Mouse (Mus musculus): Measurements from ENCODE around the gene Zfp202. TPM values are rescaled to one million over a fixed set of nuclear protein-coding genes. Genes with fewer than 3 reads are reported as not detected.

The Zfp202 gene
- polyA plus RNA-seq, 1 experiment from 2014 or later, result 11.2 TPM

DNA sequence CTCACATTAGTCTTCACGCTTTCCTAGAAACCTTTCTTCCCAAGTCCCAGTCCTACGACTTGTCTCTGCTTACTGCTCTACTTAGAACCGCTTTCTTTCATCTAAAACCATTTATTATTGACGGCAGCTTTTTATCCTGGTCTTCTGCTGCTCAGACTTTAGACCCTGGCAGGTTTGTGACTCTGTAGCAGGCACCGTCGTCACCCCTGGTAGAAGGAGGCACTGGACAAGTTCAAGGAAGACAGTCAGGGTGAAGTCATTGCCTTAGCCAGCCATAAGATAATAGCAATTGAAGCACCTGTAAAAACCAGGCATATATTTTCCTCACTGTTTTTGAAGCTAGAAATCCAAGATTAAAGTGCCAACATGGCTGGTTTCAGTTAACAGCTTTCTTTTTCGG is 43.1 kb downstream of the Zfp202 start:
- Histone ChIP-seq H3K27ac (ENCODE audit: low read depth, low read length) (no peak overlapping the region), H3K36me3 (ENCODE audit: control insufficient read depth, insufficient read depth, low read length) (no peaks in the 10 kb centered on the region), H3K9ac (ENCODE audit: low read depth, low read length) (no peak overlapping the region), H3K4me2 (ENCODE audit: low read length) (no peak overlapping the region), H3K27me3 (replicated peaks; ENCODE audit: control insufficient read depth, insufficient read depth, low read length) (no peaks in the 10 kb centered on the region), H3K4me1 (ENCODE audit: control insufficient read depth, insufficient read depth, low read depth, low read length) (no peaks in the 10 kb centered on the region), H3K4me3 (ENCODE audit: low read length) (no peak overlapping the region), H3K9me3 (ENCODE audit: control insufficient read depth, low read length) (peaks cover 4% of the 10 kb centered on the region)
- ATAC-seq, result no peak
- 89% methylated on average over 7 of the region's 7 CpGs for WGBS

DNA sequence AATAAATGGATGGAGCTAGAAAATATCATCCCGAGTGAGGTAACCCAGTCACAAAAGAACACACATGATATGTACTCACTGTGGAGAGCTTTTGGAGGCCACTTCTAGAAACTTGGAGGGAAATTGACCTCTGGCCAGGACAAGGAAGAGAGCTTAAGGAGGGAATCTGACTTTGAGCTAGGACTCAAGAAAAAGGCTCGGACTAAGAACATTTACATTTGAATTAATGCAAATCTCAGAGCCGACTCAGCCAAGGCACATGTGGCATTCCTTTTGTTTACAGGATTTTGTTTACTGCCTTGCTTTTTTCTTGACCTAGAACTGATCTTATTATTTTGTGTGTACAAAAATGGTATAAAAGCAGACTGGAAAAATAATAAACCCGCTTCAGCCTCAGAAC is 47.6 kb downstream of the Zfp202 start:
- Histone ChIP-seq H3K27me3 (replicated peaks; ENCODE audit: control insufficient read depth, insufficient read depth, low read length) (no peaks in the 10 kb centered on the region), H3K9me3 (ENCODE audit: control insufficient read depth, low read length) (no peaks in the 10 kb centered on the region), H3K4me1 (ENCODE audit: control insufficient read depth, insufficient read depth, low read depth, low read length) (peaks cover 10% of the 10 kb centered on the region), H3K36me3 (ENCODE audit: control insufficient read depth, insufficient read depth, low read length) (no peaks in the 10 kb centered on the region), H3K9ac (ENCODE audit: low read depth, low read length) (no peak overlapping the region), H3K4me3 (ENCODE audit: low read length) (no peak overlapping the region), H3K27ac (ENCODE audit: low read depth, low read length) (no peak overlapping the region), H3K4me2 (ENCODE audit: low read length) (no peak overlapping the region)
- WGBS, result 26% methylated on average over 4 of the region's 4 CpGs
- no peak for ATAC-seq

DNA sequence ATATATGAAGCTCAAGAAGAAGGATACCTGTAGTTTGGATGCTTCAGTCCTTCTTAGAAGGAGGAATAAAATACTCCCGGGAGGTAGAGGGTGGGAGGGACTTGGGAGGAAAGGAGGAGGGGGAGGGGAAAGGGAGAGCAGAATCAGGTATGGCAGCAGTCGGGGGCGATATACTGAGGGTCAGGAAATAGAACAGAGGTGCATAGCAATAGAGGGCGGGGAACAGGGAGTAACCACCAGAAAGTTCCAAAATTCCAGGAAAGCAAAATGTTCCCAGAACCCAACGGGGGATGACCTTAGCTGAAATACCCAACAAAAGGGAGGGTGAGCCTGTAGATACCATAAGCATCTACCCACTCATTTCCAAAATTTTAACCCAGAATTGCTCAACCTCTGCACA is 48.2 kb downstream of the Zfp202 start:
- Histone ChIP-seq H3K4me2 (ENCODE audit: low read length) (no peak overlapping the region), H3K4me3 (ENCODE audit: low read length) (no peak overlapping the region), H3K9me3 (ENCODE audit: control insufficient read depth, low read length) (no peaks in the 10 kb centered on the region), H3K36me3 (ENCODE audit: control insufficient read depth, insufficient read depth, low read length) (no peaks in the 10 kb centered on the region), H3K4me1 (ENCODE audit: control insufficient read depth, insufficient read depth, low read depth, low read length) (peaks cover 10% of the 10 kb centered on the region), H3K27me3 (replicated peaks; ENCODE audit: control insufficient read depth, insufficient read depth, low read length) (no peaks in the 10 kb centered on the region), H3K27ac (ENCODE audit: low read depth, low read length) (no peak overlapping the region), H3K9ac (ENCODE audit: low read depth, low read length) (no peak overlapping the region)
- 22% methylated on average over 5 of the region's 5 CpGs for WGBS
- ATAC-seq, result no peak

DNA sequence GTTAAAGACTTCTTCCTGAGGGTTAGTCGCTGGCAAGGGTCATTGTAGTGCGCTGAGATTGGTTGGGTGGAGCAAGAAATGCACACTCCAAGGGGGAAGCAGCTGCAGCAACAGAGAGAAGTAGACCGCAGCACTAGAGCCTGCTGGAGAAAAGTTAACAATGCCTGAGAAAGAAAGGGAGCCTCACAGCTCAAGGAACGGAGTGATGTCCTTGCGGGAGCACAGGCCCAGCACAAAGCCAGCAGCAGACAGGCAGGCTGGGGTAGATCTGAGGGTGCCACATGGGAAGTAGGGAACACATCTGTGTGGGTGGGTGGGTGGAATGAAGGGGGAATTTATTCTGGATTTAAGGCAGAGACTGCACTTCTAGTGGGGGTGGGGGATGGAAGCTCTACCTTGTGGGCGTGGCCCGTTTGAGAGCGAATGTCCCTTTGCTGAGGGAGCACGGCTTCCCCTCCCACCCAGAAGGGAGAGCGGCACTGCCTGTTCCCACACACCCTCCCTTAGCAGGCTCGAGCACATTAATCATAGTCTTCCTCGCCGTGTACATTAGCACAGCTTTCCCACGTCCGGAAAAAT is 49.2 kb downstream of the Zfp202 start:
- H3K4me3 ChIP-seq (ENCODE audit: low read length), result peak overlapping the region; percentile 41
- no peaks in the 10 kb centered on the region for H3K36me3 ChIP-seq (ENCODE audit: control insufficient read depth, insufficient read depth, low read length)
- H3K4me1 ChIP-seq (ENCODE audit: control insufficient read depth, insufficient read depth, low read depth, low read length), result peaks cover 15% of the 10 kb centered on the region
- WGBS, result under 1% methylated on average over 15 of the region's 15 CpGs
- H3K27me3 ChIP-seq (replicated peaks; ENCODE audit: control insufficient read depth, insufficient read depth, low read length), result no peaks in the 10 kb centered on the region
- no peaks in the 10 kb centered on the region for H3K9me3 ChIP-seq (ENCODE audit: control insufficient read depth, low read length)
- H3K27ac ChIP-seq (ENCODE audit: low read depth, low read length), result peak overlapping the region; percentile 94
- H3K4me2 ChIP-seq (ENCODE audit: low read length), result peak overlapping the region; percentile 71
- H3K9ac ChIP-seq (ENCODE audit: low read depth, low read length), result peak overlapping the region; percentile 29
- ATAC-seq, result peak; percentile 87

DNA sequence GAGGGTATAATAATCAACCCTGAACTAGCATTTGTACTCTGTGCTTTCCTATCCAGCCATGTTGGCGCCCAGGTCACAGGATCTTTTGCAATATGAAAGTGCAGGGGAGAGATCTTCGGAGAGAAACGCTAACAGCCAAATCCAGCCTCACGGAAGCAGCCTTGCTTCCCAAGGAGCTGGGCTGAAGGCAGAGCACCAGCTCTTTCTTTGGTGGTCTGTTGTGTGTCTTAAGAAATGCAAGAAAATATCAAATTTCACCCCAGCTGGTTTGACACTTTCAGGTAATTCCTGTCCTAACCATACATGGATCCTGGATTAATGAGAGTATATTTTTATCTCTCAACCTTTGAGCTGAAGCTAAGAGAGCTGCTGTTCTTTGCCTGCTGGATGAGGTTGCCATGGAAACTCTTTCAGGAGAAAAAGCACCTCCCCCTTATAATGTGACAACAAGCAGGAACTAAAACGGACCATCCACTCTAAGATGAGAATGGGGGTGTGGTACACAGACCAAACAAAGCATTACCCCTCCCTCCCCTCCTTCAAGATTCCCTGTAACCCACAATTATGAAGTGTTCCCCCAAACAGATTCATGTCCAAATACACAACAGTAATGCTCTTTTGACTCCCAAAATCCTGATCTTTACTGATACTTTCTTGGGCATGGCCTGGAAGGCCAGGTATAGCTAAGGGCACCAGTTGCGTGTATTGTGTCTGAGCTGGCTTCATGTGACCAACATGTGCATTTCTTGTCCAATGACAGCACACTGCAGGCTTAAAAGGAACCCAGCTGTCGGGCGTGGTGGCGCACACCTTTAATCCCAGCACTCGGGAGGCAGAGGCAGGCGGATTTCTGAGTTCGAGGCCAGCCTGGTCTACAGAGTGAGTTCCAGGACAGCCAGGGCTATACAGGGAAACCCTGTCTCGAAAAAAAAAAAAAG is 50.1 kb downstream of the Zfp202 start:
- Histone ChIP-seq H3K27ac (ENCODE audit: low read depth, low read length) (peak overlapping the region; percentile 94), H3K36me3 (ENCODE audit: control insufficient read depth, insufficient read depth, low read length) (no peaks in the 10 kb centered on the region), H3K27me3 (replicated peaks; ENCODE audit: control insufficient read depth, insufficient read depth, low read length) (no peaks in the 10 kb centered on the region), H3K4me3 (ENCODE audit: low read length) (peak overlapping the region; percentile 41), H3K9me3 (ENCODE audit: control insufficient read depth, low read length) (no peaks in the 10 kb centered on the region), H3K4me1 (ENCODE audit: control insufficient read depth, insufficient read depth, low read depth, low read length) (peaks cover 15% of the 10 kb centered on the region), H3K4me2 (ENCODE audit: low read length) (peak overlapping the region; percentile 71), H3K9ac (ENCODE audit: low read depth, low read length) (peak overlapping the region; percentile 29)
- ATAC-seq, result peak; percentile 83
- 49% methylated on average over 12 of the region's 13 CpGs for WGBS

DNA sequence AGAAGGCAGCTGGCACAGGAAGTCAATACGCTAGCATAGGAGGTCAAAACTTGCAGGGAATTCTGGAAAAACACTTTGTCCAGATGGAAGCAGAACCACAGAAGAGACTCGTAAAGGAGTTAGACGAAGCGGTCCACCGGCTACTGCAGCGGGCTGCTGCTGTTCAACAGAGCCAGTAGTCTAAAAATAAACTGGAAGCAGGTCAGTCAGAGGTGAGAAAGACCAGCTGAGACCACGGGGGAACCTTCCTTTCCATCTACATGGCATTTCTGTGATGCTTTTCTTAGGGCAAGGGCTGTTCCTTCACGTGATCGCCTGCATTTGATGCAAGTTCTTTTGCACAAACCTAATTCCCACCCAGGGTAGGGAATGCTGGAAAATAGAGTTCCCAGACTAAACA is 53.4 kb downstream of the Zfp202 start:
- H3K27ac ChIP-seq (ENCODE audit: low read depth, low read length), result 0 out of 2 replicates have a peak overlapping the region, but pooled peaks have one; percentile 23
- no peaks in the 10 kb centered on the region for H3K36me3 ChIP-seq (ENCODE audit: control insufficient read depth, insufficient read depth, low read length)
- no peak overlapping the region for H3K9ac ChIP-seq (ENCODE audit: low read depth, low read length)
- H3K4me3 ChIP-seq (ENCODE audit: low read length), result no peak overlapping the region
- H3K4me2 ChIP-seq (ENCODE audit: low read length), result no peak overlapping the region
- WGBS, result 65% methylated on average over 9 of the region's 9 CpGs
- peaks cover 2% of the 10 kb centered on the region; the same call in 1 of the 2 replicates for H3K9me3 ChIP-seq (ENCODE audit: control insufficient read depth, low read length)
- no peaks in the 10 kb centered on the region for H3K27me3 ChIP-seq (replicated peaks; ENCODE audit: control insufficient read depth, insufficient read depth, low read length)
- ATAC-seq, result no peak
- peaks cover 15% of the 10 kb centered on the region for H3K4me1 ChIP-seq (ENCODE audit: control insufficient read depth, insufficient read depth, low read depth, low read length)

DNA sequence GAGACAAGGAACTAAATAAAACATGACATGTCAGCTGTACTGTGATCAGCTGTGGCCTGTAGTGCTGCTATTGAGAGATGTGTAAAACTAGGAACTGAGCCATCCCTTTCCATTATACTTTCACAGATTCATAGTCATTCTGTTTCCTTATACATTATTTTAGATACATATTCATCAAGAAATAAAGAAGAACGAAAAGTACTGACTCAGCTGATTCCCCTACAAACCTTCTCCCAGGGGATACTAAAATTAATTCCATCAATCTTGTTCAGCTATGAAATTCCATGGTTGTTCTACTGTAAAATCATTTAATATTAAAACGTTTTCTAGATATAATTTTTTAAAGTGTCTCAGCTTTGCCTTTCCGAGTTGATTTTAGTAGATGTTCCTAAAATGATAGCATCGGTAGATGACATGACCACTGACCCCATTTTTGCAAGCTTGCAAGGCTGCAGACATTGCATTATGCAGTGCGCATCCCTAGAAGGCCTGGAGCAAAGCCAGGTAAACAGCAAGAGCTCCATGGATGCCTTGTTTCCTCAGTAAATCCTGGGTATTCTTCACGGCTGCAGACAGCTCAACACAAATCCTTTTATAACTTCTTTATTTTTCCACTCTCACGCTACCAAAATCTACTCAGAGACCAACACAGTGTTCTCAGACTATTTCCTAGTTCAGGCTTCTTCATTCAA is 54.0 kb downstream of the Zfp202 start:
- Histone ChIP-seq H3K36me3 (ENCODE audit: control insufficient read depth, insufficient read depth, low read length) (no peaks in the 10 kb centered on the region), H3K27me3 (replicated peaks; ENCODE audit: control insufficient read depth, insufficient read depth, low read length) (no peaks in the 10 kb centered on the region), H3K4me1 (ENCODE audit: control insufficient read depth, insufficient read depth, low read depth, low read length) (peaks cover 13% of the 10 kb centered on the region), H3K9me3 (ENCODE audit: control insufficient read depth, low read length) (peaks cover 2% of the 10 kb centered on the region; the same call in 1 of the 2 replicates), H3K9ac (ENCODE audit: low read depth, low read length) (no peak overlapping the region), H3K27ac (ENCODE audit: low read depth, low read length) (0 out of 2 replicates have a peak overlapping the region, but pooled peaks have one; percentile 23), H3K4me2 (ENCODE audit: low read length) (no peak overlapping the region), H3K4me3 (ENCODE audit: low read length) (no peak overlapping the region)
- no peak for ATAC-seq
- WGBS, result 45% methylated on average over 7 of the region's 7 CpGs

DNA sequence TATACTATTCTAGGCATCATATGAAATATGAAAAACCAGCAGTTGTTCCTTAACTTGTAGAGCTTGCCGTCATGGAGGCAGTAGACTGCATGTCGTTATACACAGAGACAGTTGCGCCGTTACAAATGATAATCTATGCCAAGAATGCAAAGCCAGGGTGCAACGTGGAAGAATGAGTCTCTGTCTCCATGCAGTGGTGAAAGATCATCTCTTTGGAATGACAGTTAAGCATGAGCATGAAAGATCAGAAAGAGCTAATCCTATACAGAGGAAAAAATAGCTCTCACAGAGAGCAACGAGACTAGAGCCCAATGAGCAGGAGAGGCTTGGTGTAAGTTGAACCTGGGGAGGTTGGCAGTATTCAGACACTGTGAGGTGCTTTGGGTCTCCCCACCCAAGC is 54.6 kb downstream of the Zfp202 start:
- Histone ChIP-seq H3K4me1 (ENCODE audit: control insufficient read depth, insufficient read depth, low read depth, low read length) (peaks cover 10% of the 10 kb centered on the region), H3K27me3 (replicated peaks; ENCODE audit: control insufficient read depth, insufficient read depth, low read length) (no peaks in the 10 kb centered on the region), H3K4me3 (ENCODE audit: low read length) (no peak overlapping the region), H3K9ac (ENCODE audit: low read depth, low read length) (no peak overlapping the region), H3K27ac (ENCODE audit: low read depth, low read length) (no peak overlapping the region), H3K4me2 (ENCODE audit: low read length) (no peak overlapping the region), H3K36me3 (ENCODE audit: control insufficient read depth, insufficient read depth, low read length) (no peaks in the 10 kb centered on the region), H3K9me3 (ENCODE audit: control insufficient read depth, low read length) (peaks cover 2% of the 10 kb centered on the region; the same call in 1 of the 2 replicates)
- WGBS, result 60% methylated on average over 6 of the region's 6 CpGs
- no peak for ATAC-seq

DNA sequence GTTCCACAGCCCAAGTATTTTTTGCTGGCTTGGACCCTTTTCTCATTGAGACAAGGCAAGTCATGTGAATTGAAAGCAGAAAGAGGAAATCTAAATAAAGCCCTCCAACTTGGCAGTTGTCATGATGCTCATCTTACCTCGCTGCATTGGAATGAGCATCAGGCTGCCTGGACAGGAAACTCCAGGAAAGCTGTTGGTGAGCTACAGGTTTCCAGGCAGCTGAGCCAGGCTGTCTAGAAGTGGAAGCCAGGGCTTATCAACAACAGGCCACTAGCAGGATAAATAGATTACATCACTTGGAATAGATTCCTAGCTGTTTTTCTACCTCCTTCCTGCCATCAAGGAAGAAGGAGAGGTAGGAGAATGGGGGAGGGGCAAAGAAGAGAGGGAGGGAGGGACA is 57.0 kb downstream of the Zfp202 start:
- H3K27me3 ChIP-seq (replicated peaks; ENCODE audit: control insufficient read depth, insufficient read depth, low read length), result no peaks in the 10 kb centered on the region
- H3K27ac ChIP-seq (ENCODE audit: low read depth, low read length), result no peak overlapping the region
- H3K4me2 ChIP-seq (ENCODE audit: low read length), result no peak overlapping the region
- no peaks in the 10 kb centered on the region for H3K36me3 ChIP-seq (ENCODE audit: control insufficient read depth, insufficient read depth, low read length)
- ATAC-seq, result no peak
- H3K9ac ChIP-seq (ENCODE audit: low read depth, low read length), result no peak overlapping the region
- no peak overlapping the region for H3K4me3 ChIP-seq (ENCODE audit: low read length)
- 83% methylated on average over 1 of the region's 1 CpGs for WGBS
- peaks cover 2% of the 10 kb centered on the region; the same call in 1 of the 2 replicates for H3K9me3 ChIP-seq (ENCODE audit: control insufficient read depth, low read length)
- peaks cover 5% of the 10 kb centered on the region for H3K4me1 ChIP-seq (ENCODE audit: control insufficient read depth, insufficient read depth, low read depth, low read length)
